Mouse (Mus musculus) cortical plate, adult 2 months (tissue): ENCODE measurements around the gene 5830411N06Rik.

Source experiments
- CTCF ChIP-seq: fragments of 200-500 bp; IDR thresholded peaks from 2 replicates; pipeline ENCODE4 v1.5.1; 2011; ENCODE audit warnings: mild to moderate bottlenecking, control low read depth, low read length; ENCODE audit not compliant: insufficient read depth; ENCODE audit errors: extremely low read depth
- POLR2A ChIP-seq: fragments of 200-500 bp; IDR thresholded peaks from 2 replicates; pipeline ENCODE4 v1.6.1; 2011; ENCODE audit warnings: mild to moderate bottlenecking, low read length, control low read depth; ENCODE audit not compliant: insufficient read depth; ENCODE audit errors: extremely low read depth

DNA sequence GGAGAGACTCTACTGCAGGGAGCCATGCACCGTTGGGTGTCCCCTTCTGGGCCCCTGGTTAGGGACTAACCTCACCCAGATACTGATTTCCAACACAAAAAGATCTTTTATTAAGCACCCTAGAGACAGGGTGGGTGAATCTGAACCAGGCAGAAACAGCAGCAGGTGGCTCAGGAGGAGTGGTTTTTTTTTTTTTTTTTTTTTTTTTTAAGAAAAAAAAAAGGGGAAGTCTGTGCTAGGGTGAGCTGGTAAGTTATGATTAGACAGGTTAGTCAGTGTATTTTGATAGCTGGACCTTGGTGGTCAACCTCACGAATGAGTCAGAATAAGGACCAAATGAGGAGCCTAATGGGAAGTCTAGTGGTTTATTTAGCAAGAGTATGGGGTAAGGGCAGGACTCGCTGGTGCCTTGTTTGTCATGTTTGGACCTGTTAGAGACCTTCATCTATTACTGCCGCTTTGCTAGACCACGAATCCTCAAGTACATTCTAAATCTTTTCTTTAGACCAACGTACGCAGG, 6.8 kb downstream of the 5830411N06Rik start:
- TF ChIP-seq CTCF (no peak), POLR2A (no peak)
